Mouse (Mus musculus) heart, postnatal 36 days (tissue): ENCODE measurements around the gene Pold4. TPM values are rescaled to one million over a fixed set of nuclear protein-coding genes. Genes with fewer than 3 reads are reported as not detected.

ENCODE experiments used
- DNase-seq, 2 experiments: peaks; one replicate each; pipeline ENCODE4 v3.0.0; 2021 to 2022
- intact Hi-C: fragments of 180-260 bp; cut with DNase I; formaldehyde crosslinking; loops from one replicate; pipeline ENCODE4 v1.15.1; 2025
- total RNA-seq, 2 experiments: library from RNA; stranded (reverse); gene quantifications; 2 replicates each; pipeline ENCODE4 v1.2.3; 2021

Pold4 gene
- total RNA-seq, 2 experiments from 2014 or later = 11.9 to 13.7 TPM

DNA sequence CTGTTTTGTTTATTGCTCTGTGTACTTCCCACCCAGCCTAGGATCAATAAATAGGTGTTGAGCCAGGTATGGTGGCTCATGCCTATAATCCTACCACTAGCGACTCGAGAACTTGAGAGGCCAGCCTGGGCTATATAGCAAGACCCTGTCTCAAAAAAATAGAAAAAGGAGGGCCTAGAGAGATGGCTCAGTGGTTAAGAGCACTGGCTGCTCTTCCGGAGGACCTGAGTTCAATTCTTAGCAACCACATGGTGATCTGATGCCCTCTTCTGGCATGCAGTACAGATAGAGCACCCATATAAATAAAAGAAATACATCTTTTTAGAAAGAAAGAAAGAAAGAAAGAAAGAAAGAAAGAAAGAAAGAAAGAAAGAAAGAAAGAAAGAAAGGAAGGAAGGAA, 28.6 kb upstream of the Pold4 start:
- no peak for DNase-seq
- intact Hi-C loops = loop anchor here (2.0 kb wide), 1 partner anchor 104 kb away; the partner anchor contains the start of gene Pitpnm1

- intact Hi-C loops = loop anchor here (2.0 kb wide), 1 partner anchor 105 kb away; the partner anchor contains the start of gene Pitpnm1
- no peak for DNase-seq
Observed at GRCm38 (mm10) chr19:4203604-4204326, 27.9 kb upstream of the Pold4 start.

GRCm38 (mm10) chr19:4204889-4205288, 26.8 kb upstream of the Pold4 start:
- intact Hi-C loops = loop anchor here (5.0 kb wide), 2 partner anchors 37 to 102 kb away; partner anchors contain the start of gene Grk2
- DNase-seq = no peak

GRCm38 (mm10) chr19:4206971-4207370, 24.7 kb upstream of the Pold4 start:
- DNase-seq = peak; percentile 70 to 77
- intact Hi-C loops = loop anchor here (1.0 to 5.0 kb wide), 4 partner anchors 21 to 100 kb away; partner anchors contain the start of gene Grk2

GRCm38 (mm10) chr19:4208563-4208962, 23.1 kb upstream of the Pold4 start:
- intact Hi-C loops = loop anchor here (5.0 kb wide), 2 partner anchors 34 to 99 kb away; partner anchors contain the start of gene Grk2
- no peak for DNase-seq

DNA sequence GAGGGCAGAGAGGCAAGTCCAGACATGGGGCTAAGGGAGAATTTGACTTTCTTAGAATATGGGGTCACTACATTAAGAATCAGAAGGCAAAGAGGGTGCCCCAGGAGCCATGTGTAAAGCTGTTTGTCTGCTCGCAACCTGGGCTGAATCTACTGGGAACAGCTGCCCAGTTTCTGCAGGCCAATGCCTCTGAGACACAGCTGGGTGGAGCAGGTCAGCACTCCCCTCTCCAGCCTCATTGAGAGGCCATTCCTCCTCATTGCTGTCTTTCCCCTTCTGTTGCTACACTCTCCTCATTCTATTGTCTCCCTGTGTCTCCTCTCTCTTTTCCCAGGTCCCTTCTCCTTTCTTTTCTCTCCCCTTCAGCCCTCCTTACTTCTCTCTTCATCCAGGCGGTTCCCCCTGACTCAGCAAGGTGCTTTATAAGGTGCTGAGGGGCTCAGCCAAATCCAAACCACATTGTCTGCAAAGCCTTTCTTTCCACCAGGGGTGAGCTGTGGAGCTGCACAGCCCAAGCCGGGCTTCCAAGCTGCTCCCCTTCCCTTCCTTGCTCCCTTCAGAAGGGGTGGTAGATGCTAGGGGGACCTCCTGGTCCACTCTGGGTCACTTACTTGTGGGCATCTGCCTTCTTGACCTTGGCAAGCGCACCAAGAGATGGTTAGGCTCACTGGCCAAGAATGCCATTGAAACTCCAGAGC, 19.7 kb upstream of the Pold4 start:
- intact Hi-C loops = no loop called here
- no peak for DNase-seq

- intact Hi-C loops = no loop called here
- DNase-seq = no peak
Observed at GRCm38 (mm10) chr19:4213524-4213974, 18.1 kb upstream of the Pold4 start.

DNA sequence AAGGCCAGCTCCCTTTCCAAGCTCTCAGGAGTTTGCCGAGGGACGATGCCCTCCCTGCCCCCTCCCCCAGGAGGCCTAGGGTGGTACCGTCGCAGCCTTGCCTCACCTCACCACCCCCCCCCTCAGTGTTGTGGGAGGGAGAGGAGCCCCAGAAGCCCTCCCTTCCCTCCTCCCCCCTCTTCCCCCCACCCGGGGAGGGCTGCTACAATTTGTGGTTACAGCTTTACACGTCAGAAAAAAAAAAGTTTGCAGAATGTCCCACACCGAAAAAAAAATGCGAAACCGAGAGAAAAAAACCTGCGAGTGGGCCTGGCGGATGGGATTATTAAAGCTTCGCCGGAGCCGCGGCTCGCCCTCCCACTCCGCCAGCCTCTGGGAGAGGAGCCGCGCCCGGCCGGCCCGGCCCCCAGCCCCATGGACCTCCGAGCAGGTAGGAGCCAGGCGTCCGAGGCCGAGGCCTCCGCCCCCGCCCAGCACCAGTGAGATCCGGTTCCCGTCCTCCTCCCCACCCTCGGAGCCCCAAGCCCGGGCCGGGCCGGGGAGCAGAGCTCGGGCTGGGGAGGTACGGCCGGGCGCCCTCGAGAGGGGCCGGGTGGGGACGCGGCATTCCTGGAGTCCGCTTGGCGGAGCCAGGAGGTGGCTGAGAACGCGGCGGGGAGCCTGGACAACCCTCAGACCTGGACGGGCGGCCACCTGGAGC, 17.5 kb upstream of the Pold4 start, which contains the start of the genes Clcf1 and AC109138.7:
TSS of gene Clcf1 (plus strand) at position 168 of the 700 bp plus-strand sequence.
TSS of gene AC109138.7 (plus strand) at position 287 of the 700 bp plus-strand sequence.
- peak; percentile 51 to 69 for DNase-seq
- intact Hi-C loops = no loop called here

DNA sequence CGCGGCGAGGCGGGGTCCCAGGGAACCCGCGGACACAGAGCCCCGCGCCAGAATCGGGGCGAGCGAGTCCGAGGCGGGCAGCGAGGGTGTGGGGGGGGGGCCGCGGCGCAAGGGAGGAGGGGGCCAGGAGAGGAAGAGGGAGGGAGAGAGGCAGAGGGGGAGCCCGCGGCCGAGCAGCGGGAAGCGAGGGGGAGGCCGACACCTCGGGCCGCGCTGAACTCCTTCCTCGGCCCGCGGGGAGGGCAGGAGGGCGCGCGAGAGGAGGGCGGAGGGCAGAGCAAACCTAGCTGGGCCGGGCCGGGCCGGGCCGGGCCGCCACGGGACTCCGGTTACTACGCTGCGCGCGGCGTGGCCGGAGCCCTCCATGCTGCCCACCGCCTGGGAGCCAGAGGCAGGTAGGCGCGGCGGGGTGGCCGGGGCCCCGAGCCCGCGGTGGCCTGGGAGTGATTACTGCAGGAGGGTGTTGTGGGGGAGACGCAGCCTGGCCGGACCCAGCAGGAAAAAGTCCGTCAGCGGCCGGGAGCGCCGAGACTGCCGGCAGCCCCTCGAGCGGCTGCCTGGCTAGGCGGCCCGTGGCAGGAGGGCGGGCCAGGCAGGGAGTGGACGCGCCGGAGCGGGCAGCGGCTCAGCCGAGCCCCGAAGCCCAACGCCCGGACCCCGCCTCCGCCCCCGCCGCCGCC, 16.8 kb upstream of the Pold4 start:
- intact Hi-C loops = no loop called here
- DNase-seq = peak; percentile 42 to 53

DNA sequence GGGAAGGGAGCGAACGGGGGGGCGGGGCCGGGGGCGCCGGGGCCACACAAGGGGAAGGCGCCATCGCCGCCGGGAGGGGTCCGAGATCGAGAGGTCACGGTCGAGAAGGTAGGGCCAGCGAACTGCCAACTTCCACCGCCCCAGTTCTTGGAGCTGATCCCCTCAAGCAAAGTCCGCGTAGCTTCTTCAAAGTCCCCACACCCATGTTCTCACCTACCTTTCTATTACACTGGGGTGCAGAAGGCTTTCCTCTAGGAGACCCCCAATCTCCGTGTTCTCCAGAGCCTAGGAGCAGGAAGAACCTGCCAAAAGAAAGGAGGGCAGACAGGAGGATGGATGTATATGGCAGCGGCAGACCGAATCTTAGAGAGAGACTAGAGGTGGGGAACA, 16.3 kb upstream of the Pold4 start:
- no peak for DNase-seq
- intact Hi-C loops = no loop called here

GRCm38 (mm10) chr19:4216041-4216685, 15.5 kb upstream of the Pold4 start:
- intact Hi-C loops = no loop called here
- peak; percentile 45 to 51 for DNase-seq

DNA sequence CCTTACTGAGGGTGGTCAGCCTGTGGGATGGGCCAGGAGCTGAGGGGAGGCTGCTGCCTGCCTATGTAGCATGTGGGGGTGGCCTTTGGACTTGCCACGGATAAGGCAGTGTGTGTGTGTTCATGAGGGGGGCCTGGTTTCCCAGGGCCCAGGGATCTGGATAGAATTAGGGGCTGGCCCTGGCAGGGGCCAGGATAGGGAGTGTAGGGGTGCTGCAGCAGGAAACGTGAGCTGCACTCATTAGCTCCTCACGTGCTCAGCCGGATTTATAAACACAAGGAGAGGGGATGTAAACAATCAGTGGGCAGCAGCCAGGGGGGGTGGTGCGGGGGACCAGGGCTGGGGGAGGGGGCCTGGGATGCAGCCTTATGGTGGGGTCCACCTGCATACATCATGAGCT, 14.6 kb upstream of the Pold4 start:
- intact Hi-C loops = no loop called here
- DNase-seq = no peak

GRCm38 (mm10) chr19:4217855-4218254, 13.8 kb upstream of the Pold4 start:
- no peak for DNase-seq
- intact Hi-C loops = no loop called here

DNA sequence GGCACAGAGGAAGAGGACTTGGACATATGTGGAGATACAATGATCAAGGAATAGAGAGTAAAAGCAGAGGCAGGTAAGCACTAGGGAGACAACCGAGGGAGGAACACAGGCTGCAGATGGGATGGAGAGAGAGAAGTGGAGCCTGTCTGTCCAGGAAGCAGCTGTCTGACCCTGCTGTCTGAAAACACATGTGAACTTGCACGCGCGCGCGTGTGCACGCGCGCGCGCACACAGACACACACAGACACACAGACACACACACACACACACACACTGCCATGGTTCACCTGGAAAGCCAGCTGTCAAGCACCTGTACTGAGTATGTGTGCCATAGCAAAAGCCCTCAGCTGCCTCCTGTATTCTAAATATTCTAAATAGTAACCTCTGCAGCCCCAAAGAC, 13.4 kb upstream of the Pold4 start:
- no peak for DNase-seq
- intact Hi-C loops = no loop called here

DNA sequence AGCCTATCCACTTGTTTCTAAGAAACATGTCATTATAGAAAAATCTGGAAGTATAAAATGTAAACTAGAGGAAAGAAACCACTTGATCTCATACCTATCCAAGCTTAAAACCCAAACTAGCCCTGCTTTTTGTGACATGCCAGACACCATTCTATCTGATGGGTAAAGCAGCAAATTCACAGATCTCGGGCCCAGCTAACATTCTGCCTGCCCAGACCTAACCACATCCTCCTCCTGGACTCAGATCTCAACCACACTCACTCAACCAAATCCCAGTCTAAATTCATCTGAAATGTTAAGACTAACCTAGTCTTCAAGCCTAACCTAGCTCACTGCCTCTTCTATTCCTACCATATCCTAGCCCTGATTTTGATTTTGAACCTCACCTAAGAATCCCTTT, 12.9 kb upstream of the Pold4 start:
- intact Hi-C loops = no loop called here
- DNase-seq = no peak

- no peak for DNase-seq
- intact Hi-C loops = no loop called here
Observed at GRCm38 (mm10) chr19:4219943-4220342, 11.8 kb upstream of the Pold4 start.

GRCm38 (mm10) chr19:4220416-4220815, 11.3 kb upstream of the Pold4 start:
- intact Hi-C loops = no loop called here
- DNase-seq = no peak

- no peak for DNase-seq
- intact Hi-C loops = no loop called here
Observed at GRCm38 (mm10) chr19:4220957-4221743, 10.5 kb upstream of the Pold4 start.

DNA sequence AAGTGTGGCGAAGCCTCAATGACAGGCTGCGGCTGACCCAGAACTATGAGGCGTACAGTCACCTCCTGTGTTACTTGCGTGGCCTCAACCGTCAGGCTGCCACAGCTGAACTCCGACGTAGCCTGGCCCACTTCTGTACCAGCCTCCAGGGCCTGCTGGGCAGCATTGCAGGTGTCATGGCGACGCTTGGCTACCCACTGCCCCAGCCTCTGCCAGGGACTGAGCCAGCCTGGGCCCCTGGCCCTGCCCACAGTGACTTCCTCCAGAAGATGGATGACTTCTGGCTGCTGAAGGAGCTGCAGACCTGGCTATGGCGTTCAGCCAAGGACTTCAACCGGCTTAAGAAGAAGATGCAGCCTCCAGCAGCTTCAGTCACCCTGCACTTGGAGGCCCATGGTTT, 9.5 kb upstream of the Pold4 start:
- intact Hi-C loops = no loop called here
- DNase-seq = no peak
